In genomic region chr8:70527111-70527511, GRCm38 (mm10) we compare ENCODE assay signal across 8 mouse cellular contexts. TPM values are rescaled to one million over a fixed set of nuclear protein-coding genes. Genes with fewer than 3 reads are reported as not detected.
A peak's percentile ranks its signal among the peaks of the same experiment; 100 is the strongest.
DNase-seq lines count a peak whose midpoint lies in the region; ATAC-seq and TF ChIP-seq lines count a peak whose summit lies in the region.

No protein-coding gene starts in this region.

- peak overlapping the region; percentile 55; the same call in 1 of the 2 replicates for H3K27ac ChIP-seq in kidney, postnatal 0 days
- no peak overlapping the region for H3K27ac ChIP-seq in embryonic facial prominence, embryonic 11.5 days (replicated peaks; ENCODE audit: low read depth, low read length)
- peak overlapping the region; percentile 90 for H3K27ac ChIP-seq in intestine, embryonic 14.5 days (ENCODE audit: low read depth)
- peak overlapping the region; percentile 75 for H3K27ac ChIP-seq in midbrain, postnatal 0 days (ENCODE audit: low read depth, low read length)

- TF ChIP-seq CTCF in kidney, postnatal 0 days (IDR thresholded peaks at IDR 0.05; ENCODE audit: low read depth): no peak
- TF ChIP-seq CTCF in midbrain, postnatal 0 days (IDR thresholded peaks at IDR 0.05): no peak

- WGBS in kidney, postnatal 0 days: 3% methylated on average over 8 of the region's 8 CpGs
- WGBS in embryonic facial prominence, embryonic 11.5 days: 5% methylated on average over 8 of the region's 8 CpGs
- WGBS in intestine, embryonic 14.5 days: 2% methylated on average over 8 of the region's 8 CpGs
- under 1% methylated on average over 8 of the region's 8 CpGs for WGBS in midbrain, postnatal 0 days

- H3K9ac ChIP-seq in kidney, postnatal 0 days (ENCODE audit: low read depth, low read length): peak overlapping the region; percentile 91
- peak overlapping the region; percentile 95 for H3K9ac ChIP-seq in embryonic facial prominence, embryonic 11.5 days (replicated peaks; ENCODE audit: low read length)
- H3K9ac ChIP-seq in intestine, embryonic 14.5 days (ENCODE audit: low read length): peak overlapping the region; percentile 92
- peak overlapping the region; percentile 71 for H3K9ac ChIP-seq in midbrain, postnatal 0 days (replicated peaks; ENCODE audit: low read length, poor library complexity, severe bottlenecking)

- no peak for DNase-seq in kidney, postnatal 0 days (ENCODE audit: low spot score)
- no peak for DNase-seq in kidney, postnatal 36 days
- no peak for DNase-seq in embryonic facial prominence, embryonic 11.5 days (ENCODE audit: low spot score)
- no peak for DNase-seq in intestine, embryonic 14.5 days (ENCODE audit: low spot score)
- no peak for DNase-seq in midbrain, postnatal 0 days (ENCODE audit: low spot score)
- DNase-seq in gastrocnemius, postnatal 4 days (ENCODE audit: low spot score in 2 of 2): no peak
- no peak for DNase-seq in layer of hippocampus, adult 8-10 months (ENCODE audit: low spot score in 2 of 2)
- DNase-seq in left cerebral cortex, postnatal 4 days: no peak

- peak overlapping the region; percentile 56 for H3K4me2 ChIP-seq in kidney, postnatal 0 days (ENCODE audit: low read length)
- peak overlapping the region; percentile 79 for H3K4me2 ChIP-seq in embryonic facial prominence, embryonic 11.5 days (ENCODE audit: low read depth, low read length)
- H3K4me2 ChIP-seq in intestine, embryonic 14.5 days (ENCODE audit: low read length): peak overlapping the region; percentile 74
- peak overlapping the region; percentile 82 for H3K4me2 ChIP-seq in midbrain, postnatal 0 days (ENCODE audit: low read depth, low read length, poor library complexity, severe bottlenecking)

- no peaks in the 10 kb centered on the region for H3K27me3 ChIP-seq in kidney, postnatal 0 days (ENCODE audit: insufficient read depth, low read length)
- H3K27me3 ChIP-seq in embryonic facial prominence, embryonic 11.5 days (ENCODE audit: control insufficient read depth, insufficient read depth, low read length): no peaks in the 10 kb centered on the region
- H3K27me3 ChIP-seq in intestine, embryonic 14.5 days (replicated peaks; ENCODE audit: control insufficient read depth, insufficient read depth, low read length): no peaks in the 10 kb centered on the region
- no peaks in the 10 kb centered on the region for H3K27me3 ChIP-seq in midbrain, postnatal 0 days (ENCODE audit: insufficient read depth, low read length)

- H3K36me3 ChIP-seq in kidney, postnatal 0 days (ENCODE audit: insufficient read depth, low read length): peaks cover 16% of the 10 kb centered on the region
- H3K36me3 ChIP-seq in embryonic facial prominence, embryonic 11.5 days (replicated peaks; ENCODE audit: control insufficient read depth, insufficient read depth, low read depth, low read length): peaks cover 9% of the 10 kb centered on the region; the same call in 1 of the 2 replicates
- peaks cover 25% of the 10 kb centered on the region for H3K36me3 ChIP-seq in intestine, embryonic 14.5 days (ENCODE audit: control insufficient read depth, insufficient read depth, low read length)
- peaks cover 18% of the 10 kb centered on the region for H3K36me3 ChIP-seq in midbrain, postnatal 0 days (ENCODE audit: insufficient read depth, low read length)

- no peaks in the 10 kb centered on the region for H3K9me3 ChIP-seq in kidney, postnatal 0 days (replicated peaks; ENCODE audit: low read length)
- no peaks in the 10 kb centered on the region for H3K9me3 ChIP-seq in embryonic facial prominence, embryonic 11.5 days (replicated peaks; ENCODE audit: control insufficient read depth, low read length)
- H3K9me3 ChIP-seq in intestine, embryonic 14.5 days (ENCODE audit: control insufficient read depth, low read length): no peaks in the 10 kb centered on the region
- H3K9me3 ChIP-seq in midbrain, postnatal 0 days (ENCODE audit: low read length): no peaks in the 10 kb centered on the region

- H3K4me1 ChIP-seq in kidney, postnatal 0 days (replicated peaks; ENCODE audit: insufficient read depth, low read length): peaks cover 5% of the 10 kb centered on the region; the same call in 1 of the 2 replicates
- H3K4me1 ChIP-seq in embryonic facial prominence, embryonic 11.5 days (ENCODE audit: control insufficient read depth, insufficient read depth, low read length): no peaks in the 10 kb centered on the region; the same call in none of the 2 replicates
- peaks cover 17% of the 10 kb centered on the region for H3K4me1 ChIP-seq in intestine, embryonic 14.5 days (replicated peaks; ENCODE audit: control insufficient read depth, insufficient read depth, low read length)
- peaks cover 6% of the 10 kb centered on the region; the same call in 1 of the 2 replicates for H3K4me1 ChIP-seq in midbrain, postnatal 0 days (ENCODE audit: insufficient read depth, low read length)

- no peak for ATAC-seq in kidney, postnatal 0 days (replicated peaks; ENCODE audit: low FRiP score, low read depth)
- ATAC-seq in embryonic facial prominence, embryonic 11.5 days (replicated peaks; ENCODE audit: insufficient number of reproducible peaks, low FRiP score, low TSS enrichment, low read depth): no peak
- ATAC-seq in intestine, embryonic 14.5 days (replicated peaks; ENCODE audit: low FRiP score, low TSS enrichment, low read depth): no peak
- ATAC-seq in midbrain, postnatal 0 days (ENCODE audit: low FRiP score): no peak

- intact Hi-C loops in left cerebral cortex, postnatal 4 days (cut with DNase I): no loop called here

- H3K4me3 ChIP-seq in kidney, postnatal 0 days (replicated peaks; ENCODE audit: low read depth, low read length): peak overlapping the region; percentile 81
- peak overlapping the region; percentile 88 for H3K4me3 ChIP-seq in embryonic facial prominence, embryonic 11.5 days (ENCODE audit: low read depth, low read length)
- peak overlapping the region; percentile 56 for H3K4me3 ChIP-seq in intestine, embryonic 14.5 days (ENCODE audit: low read depth, low read length)
- peak overlapping the region; percentile 70 for H3K4me3 ChIP-seq in midbrain, postnatal 0 days (ENCODE audit: low read depth, low read length)

RNA-seq across cellular contexts. Expression of gene Fkbp8, which starts 0.4 kb away (rescaled TPM):
- 249 and 255 TPM in 2 replicates for polyA plus RNA-seq in kidney, postnatal 0 days (2015; fragmentation: Nextera tagmentation; extraction: Ambion mirVana)
- 175 and 196 TPM in 2 replicates for polyA plus RNA-seq in embryonic facial prominence, embryonic 11.5 days (2014; fragmentation: Nextera tagmentation; extraction: Ambion mirVana)
- polyA plus RNA-seq in intestine, embryonic 14.5 days (2014; fragmentation: Nextera tagmentation; extraction: Ambion mirVana): 271 and 278 TPM in 2 replicates
- 490 and 533 TPM in 2 replicates for total RNA-seq in midbrain, postnatal 0 days (2014; rRNA removed)
- 351 and 386 TPM in 2 replicates for polyA plus RNA-seq in midbrain, postnatal 0 days (2015; fragmentation: Nextera tagmentation; extraction: Ambion mirVana)
- 100 to 1,000 TPM; 162 to 184 TPM for total RNA-seq in gastrocnemius, postnatal 4 days (2021)
- total RNA-seq in layer of hippocampus, adult 8-10 months (2022): 100 to 1,000 TPM; 420 to 440 (median 425) TPM
- 100 to 1,000 TPM; 311 to 344 TPM for total RNA-seq in left cerebral cortex, postnatal 4 days (2021)

RNA-seq across cellular contexts. Expression of gene Kxd1, which starts 0.6 kb away (rescaled TPM):
- 81.3 and 81.8 TPM in 2 replicates for polyA plus RNA-seq in kidney, postnatal 0 days (2015; fragmentation: Nextera tagmentation; extraction: Ambion mirVana)
- 47.4 and 49.9 TPM in 2 replicates for polyA plus RNA-seq in embryonic facial prominence, embryonic 11.5 days (2014; fragmentation: Nextera tagmentation; extraction: Ambion mirVana)
- 71.1 and 77.6 TPM in 2 replicates for polyA plus RNA-seq in intestine, embryonic 14.5 days (2014; fragmentation: Nextera tagmentation; extraction: Ambion mirVana)
- 36.3 and 38.2 TPM in 2 replicates for total RNA-seq in midbrain, postnatal 0 days (2014; rRNA removed)
- polyA plus RNA-seq in midbrain, postnatal 0 days (2015; fragmentation: Nextera tagmentation; extraction: Ambion mirVana): 53.1 and 55.8 TPM in 2 replicates
- 10 to 100 TPM; 57.6 to 60.7 TPM for total RNA-seq in gastrocnemius, postnatal 4 days (2021)
- total RNA-seq in layer of hippocampus, adult 8-10 months (2022): 10 to 100 TPM; 36.7 to 46.9 (median 39.6) TPM
- 10 to 100 TPM; 31.9 to 33.0 TPM for total RNA-seq in left cerebral cortex, postnatal 4 days (2021)

RNA-seq across cellular contexts. Expression of gene Ell, which starts 12.1 kb away (rescaled TPM):
- polyA plus RNA-seq in kidney, postnatal 0 days (2015; fragmentation: Nextera tagmentation; extraction: Ambion mirVana): 14.9 and 17.1 TPM in 2 replicates
- polyA plus RNA-seq in embryonic facial prominence, embryonic 11.5 days (2014; fragmentation: Nextera tagmentation; extraction: Ambion mirVana): 15.3 and 16.1 TPM in 2 replicates
- 16.6 and 18.5 TPM in 2 replicates for polyA plus RNA-seq in intestine, embryonic 14.5 days (2014; fragmentation: Nextera tagmentation; extraction: Ambion mirVana)
- 10.2 and 14.1 TPM in 2 replicates for total RNA-seq in midbrain, postnatal 0 days (2014; rRNA removed)
- polyA plus RNA-seq in midbrain, postnatal 0 days (2015; fragmentation: Nextera tagmentation; extraction: Ambion mirVana): 12.6 and 13.2 TPM in 2 replicates
- total RNA-seq in gastrocnemius, postnatal 4 days (2021): 10 to 100 TPM; 16.1 to 18.2 TPM
- total RNA-seq in layer of hippocampus, adult 8-10 months (2022): 10 to 100 TPM; 19.6 to 22.0 (median 20.8) TPM
- total RNA-seq in left cerebral cortex, postnatal 4 days (2021): 10 to 100 TPM; 17.7 to 20.0 TPM

RNA-seq across cellular contexts. Expression of gene Uba52, which starts 16.5 kb away (rescaled TPM):
- polyA plus RNA-seq in kidney, postnatal 0 days (2015; fragmentation: Nextera tagmentation; extraction: Ambion mirVana): 1,111 and 1,265 TPM in 2 replicates
- polyA plus RNA-seq in embryonic facial prominence, embryonic 11.5 days (2014; fragmentation: Nextera tagmentation; extraction: Ambion mirVana): 783 and 884 TPM in 2 replicates
- polyA plus RNA-seq in intestine, embryonic 14.5 days (2014; fragmentation: Nextera tagmentation; extraction: Ambion mirVana): 1,195 and 1,247 TPM in 2 replicates
- 357 and 402 TPM in 2 replicates for total RNA-seq in midbrain, postnatal 0 days (2014; rRNA removed)
- 721 and 736 TPM in 2 replicates for polyA plus RNA-seq in midbrain, postnatal 0 days (2015; fragmentation: Nextera tagmentation; extraction: Ambion mirVana)
- total RNA-seq in gastrocnemius, postnatal 4 days (2021): 1,000 to 10,000 TPM; 1,604 to 1,674 TPM
- total RNA-seq in layer of hippocampus, adult 8-10 months (2022): 1,000 to 10,000 TPM in 2 of 4 experiments, 100 to 1,000 TPM in 2; 772 to 1,065 (median 933) TPM
- 1,000 to 10,000 TPM; 1,115 to 1,131 TPM for total RNA-seq in left cerebral cortex, postnatal 4 days (2021)

RNA-seq across cellular contexts. Expression of gene Rex1bd, which starts 20.6 kb away (rescaled TPM):
- 140 TPM in 2 replicates for polyA plus RNA-seq in kidney, postnatal 0 days (2015; fragmentation: Nextera tagmentation; extraction: Ambion mirVana)
- 126 and 140 TPM in 2 replicates for polyA plus RNA-seq in embryonic facial prominence, embryonic 11.5 days (2014; fragmentation: Nextera tagmentation; extraction: Ambion mirVana)
- 130 and 136 TPM in 2 replicates for polyA plus RNA-seq in intestine, embryonic 14.5 days (2014; fragmentation: Nextera tagmentation; extraction: Ambion mirVana)
- 118 and 121 TPM in 2 replicates for total RNA-seq in midbrain, postnatal 0 days (2014; rRNA removed)
- polyA plus RNA-seq in midbrain, postnatal 0 days (2015; fragmentation: Nextera tagmentation; extraction: Ambion mirVana): 198 and 212 TPM in 2 replicates
- total RNA-seq in gastrocnemius, postnatal 4 days (2021): 100 to 1,000 TPM; 118 to 119 TPM
- 100 to 1,000 TPM in 2 of 4 experiments, 10 to 100 TPM in 2; 86.4 to 104 (median 97.3) TPM for total RNA-seq in layer of hippocampus, adult 8-10 months (2022)
- total RNA-seq in left cerebral cortex, postnatal 4 days (2021): 100 to 1,000 TPM; 109 to 116 TPM
